Mouse (Mus musculus): ENCODE measurements around the gene Fryl.

Gene Fryl

GRCm38 (mm10) chr5:73218065-73218464, 38.4 kb downstream of the Fryl start:
- no peak for DNase-seq

- no peak for DNase-seq
Measured at GRCm38 (mm10) chr5:73217116-73217515, 39.3 kb downstream of the Fryl start.

GRCm38 (mm10) chr5:73216014-73216413, 40.4 kb downstream of the Fryl start:
- no peak for DNase-seq

- DNase-seq = no peak
Measured at GRCm38 (mm10) chr5:73212446-73212845, 44.0 kb downstream of the Fryl start.

- DNase-seq = no peak
Measured at GRCm38 (mm10) chr5:73211961-73212360, 44.5 kb downstream of the Fryl start.

GRCm38 (mm10) chr5:73210971-73211315, 45.5 kb downstream of the Fryl start:
- DNase-seq = no peak

- DNase-seq = no peak
Measured at GRCm38 (mm10) chr5:73210127-73210970, 46.1 kb downstream of the Fryl start.

GRCm38 (mm10) chr5:73209201-73210096, 47.0 kb downstream of the Fryl start:
- peak; percentile 65 for DNase-seq

- no peak for DNase-seq
Measured at GRCm38 (mm10) chr5:73208645-73209044, 47.8 kb downstream of the Fryl start.

- DNase-seq = no peak
Measured at GRCm38 (mm10) chr5:73206722-73207121, 49.7 kb downstream of the Fryl start.

GRCm38 (mm10) chr5:73205996-73206629, 50.3 kb downstream of the Fryl start:
- no peak for DNase-seq

- no peak for DNase-seq
Measured at GRCm38 (mm10) chr5:73205050-73205449, 51.4 kb downstream of the Fryl start.

GRCm38 (mm10) chr5:73202498-73202897, 53.9 kb downstream of the Fryl start:
- no peak for DNase-seq

GRCm38 (mm10) chr5:73202077-73202476, 54.3 kb downstream of the Fryl start:
- no peak for DNase-seq

GRCm38 (mm10) chr5:73200387-73201384, 55.7 kb downstream of the Fryl start:
- DNase-seq = peak; percentile 48

GRCm38 (mm10) chr5:73199586-73199985, 56.8 kb downstream of the Fryl start:
- peak; percentile 28 for DNase-seq

- no peak for DNase-seq
Measured at GRCm38 (mm10) chr5:73198690-73199089, 57.7 kb downstream of the Fryl start.

GRCm38 (mm10) chr5:73197796-73198195, 58.6 kb downstream of the Fryl start:
- no peak for DNase-seq

- DNase-seq = no peak
Measured at GRCm38 (mm10) chr5:73194740-73195139, 61.7 kb downstream of the Fryl start.

GRCm38 (mm10) chr5:73194083-73194570, 62.3 kb downstream of the Fryl start:
- DNase-seq = no peak

- DNase-seq = no peak
Measured at GRCm38 (mm10) chr5:73193627-73194026, 62.8 kb downstream of the Fryl start.

Data from kidney, adult 9 months (tissue).